ENCODE assay signal across 8 mouse cellular contexts in genomic region chr9:31253866-31254696, GRCm38 (mm10). TPM values are rescaled to one million over a fixed set of nuclear protein-coding genes. Genes with fewer than 3 reads are reported as not detected.
DNase-seq lines count a peak whose midpoint lies in the region; ATAC-seq and TF ChIP-seq lines count a peak whose summit lies in the region.

No protein-coding gene starts in this region.

- no peak for TF ChIP-seq CTCF in stomach, postnatal 0 days (IDR thresholded peaks at IDR 0.05; ENCODE audit: low read depth)

- no peak for DNase-seq in forebrain, embryonic 10.5 days (ENCODE audit: extremely low spot score, low spot score)
- DNase-seq in forebrain, embryonic 11.5 days (ENCODE audit: low spot score) = no peak
- peak; percentile 23 to 36 for DNase-seq in urinary bladder, adult 18-20 months (ENCODE audit: low spot score in 2 of 2)
- no peak for DNase-seq in urinary bladder, postnatal 4 days (ENCODE audit: low spot score in 2 of 2)
- DNase-seq in limb, embryonic 10.5 days (ENCODE audit: low spot score) = no peak
- no peak for DNase-seq in stomach, postnatal 0 days (ENCODE audit: low spot score)
- DNase-seq in thymus, postnatal 14 days = no peak
- no peak for DNase-seq in right cerebral cortex, postnatal 14 days

- no peak overlapping the region for H3K4me2 ChIP-seq in forebrain, embryonic 11.5 days (ENCODE audit: low read depth, low read length, severe bottlenecking)
- no peak overlapping the region for H3K4me2 ChIP-seq in stomach, postnatal 0 days (replicated peaks; ENCODE audit: low read depth)

- no peak for TF ChIP-seq EP300 in stomach, postnatal 0 days (optimal IDR thresholded peaks at IDR 0.05)

- H3K27ac ChIP-seq in forebrain, embryonic 10.5 days = peak overlapping the region; percentile 57
- H3K27ac ChIP-seq in forebrain, embryonic 11.5 days (ENCODE audit: low read depth, low read length) = no peak overlapping the region
- peak overlapping the region; percentile 36; the same call in 1 of the 2 replicates for H3K27ac ChIP-seq in limb, embryonic 10.5 days
- peak overlapping the region; percentile 67 for H3K27ac ChIP-seq in stomach, postnatal 0 days (replicated peaks)

- no peaks in the 10 kb centered on the region for H3K27me3 ChIP-seq in forebrain, embryonic 10.5 days (ENCODE audit: poor library complexity, severe bottlenecking)
- no peaks in the 10 kb centered on the region for H3K27me3 ChIP-seq in forebrain, embryonic 11.5 days (ENCODE audit: control insufficient read depth, insufficient read depth, low read length)
- H3K27me3 ChIP-seq in limb, embryonic 10.5 days (ENCODE audit: low read depth, poor library complexity, severe bottlenecking) = no peaks in the 10 kb centered on the region
- H3K27me3 ChIP-seq in stomach, postnatal 0 days (ENCODE audit: control insufficient read depth, insufficient read depth, low read length) = no peaks in the 10 kb centered on the region

- no peaks in the 10 kb centered on the region for H3K36me3 ChIP-seq in forebrain, embryonic 10.5 days (replicated peaks)
- no peaks in the 10 kb centered on the region for H3K36me3 ChIP-seq in forebrain, embryonic 11.5 days (ENCODE audit: control insufficient read depth, insufficient read depth, low read length)
- no peaks in the 10 kb centered on the region for H3K36me3 ChIP-seq in limb, embryonic 10.5 days
- no peaks in the 10 kb centered on the region for H3K36me3 ChIP-seq in stomach, postnatal 0 days (ENCODE audit: control insufficient read depth, insufficient read depth, low read length)

- H3K4me3 ChIP-seq in forebrain, embryonic 10.5 days = no peak overlapping the region
- no peak overlapping the region for H3K4me3 ChIP-seq in forebrain, embryonic 11.5 days (ENCODE audit: low read depth, low read length)
- no peak overlapping the region for H3K4me3 ChIP-seq in limb, embryonic 10.5 days
- no peak overlapping the region for H3K4me3 ChIP-seq in stomach, postnatal 0 days (ENCODE audit: low read depth, low read length)

- H3K9me3 ChIP-seq in forebrain, embryonic 10.5 days = no peaks in the 10 kb centered on the region
- no peaks in the 10 kb centered on the region for H3K9me3 ChIP-seq in forebrain, embryonic 11.5 days (ENCODE audit: control insufficient read depth, low read length)
- no peaks in the 10 kb centered on the region for H3K9me3 ChIP-seq in limb, embryonic 10.5 days (replicated peaks)
- H3K9me3 ChIP-seq in stomach, postnatal 0 days (ENCODE audit: control insufficient read depth, low read length) = no peaks in the 10 kb centered on the region

- peaks cover 7% of the 10 kb centered on the region for H3K4me1 ChIP-seq in forebrain, embryonic 10.5 days
- no peaks in the 10 kb centered on the region for H3K4me1 ChIP-seq in forebrain, embryonic 11.5 days (replicated peaks; ENCODE audit: control insufficient read depth, insufficient read depth, low read length)
- 0 out of 2 replicates have a peak, but pooled peaks cover 4% of the 10 kb centered on the region for H3K4me1 ChIP-seq in limb, embryonic 10.5 days
- no peaks in the 10 kb centered on the region for H3K4me1 ChIP-seq in stomach, postnatal 0 days (replicated peaks; ENCODE audit: control insufficient read depth, insufficient read depth)

- no peak overlapping the region for H3K9ac ChIP-seq in forebrain, embryonic 11.5 days (ENCODE audit: low read length)
- H3K9ac ChIP-seq in stomach, postnatal 0 days (ENCODE audit: low read length) = no peak overlapping the region

- ATAC-seq in forebrain, embryonic 11.5 days (replicated peaks; ENCODE audit: low FRiP score) = no peak
- no peak; the same call in 1 of the 2 replicates for ATAC-seq in stomach, postnatal 0 days (ENCODE audit: low FRiP score, low TSS enrichment)

- 79% methylated on average over 11 of the region's 11 CpGs for WGBS in forebrain, embryonic 10.5 days
- WGBS in forebrain, embryonic 11.5 days = 72% methylated on average over 11 of the region's 11 CpGs
- 80% methylated on average over 11 of the region's 11 CpGs for WGBS in limb, embryonic 10.5 days
- WGBS in stomach, postnatal 0 days = 41% methylated on average over 11 of the region's 11 CpGs

RNA-seq across cellular contexts. Expression of gene Prdm10, which starts 26.3 kb away (rescaled TPM):
- polyA plus RNA-seq in forebrain, embryonic 10.5 days (2016; fragmentation: Nextera tagmentation; extraction: Ambion mirVana) = 8.2 and 8.9 TPM in 2 replicates
- polyA plus RNA-seq in forebrain, embryonic 11.5 days (2014; fragmentation: Nextera tagmentation; extraction: Ambion mirVana) = 10.1 and 10.4 TPM in 2 replicates
- 7.3 and 7.5 TPM in 2 replicates for polyA plus RNA-seq in limb, embryonic 10.5 days (2016; fragmentation: Nextera tagmentation; extraction: Ambion mirVana)
- polyA plus RNA-seq in stomach, postnatal 0 days (2015; fragmentation: Nextera tagmentation; extraction: Ambion mirVana) = 1.1 and 1.2 TPM in 2 replicates

RNA-seq across cellular contexts. Expression of gene Aplp2, which starts 42.5 kb away (rescaled TPM):
- polyA plus RNA-seq in forebrain, embryonic 10.5 days (2016; fragmentation: Nextera tagmentation; extraction: Ambion mirVana) = 206 and 216 TPM in 2 replicates
- 209 and 217 TPM in 2 replicates for polyA plus RNA-seq in forebrain, embryonic 11.5 days (2014; fragmentation: Nextera tagmentation; extraction: Ambion mirVana)
- 179 and 182 TPM in 2 replicates for polyA plus RNA-seq in limb, embryonic 10.5 days (2016; fragmentation: Nextera tagmentation; extraction: Ambion mirVana)
- 187 and 200 TPM in 2 replicates for polyA plus RNA-seq in stomach, postnatal 0 days (2015; fragmentation: Nextera tagmentation; extraction: Ambion mirVana)

Comparison
In these comparisons a context has a peak if more than half of its experiments do, and no peak if none do; other contexts are left out.
1. DNase-seq: peak in urinary bladder, adult 18-20 months (2 of 2); none in forebrain, embryonic 10.5 days (single experiment), forebrain, embryonic 11.5 days (single experiment), urinary bladder, postnatal 4 days (0 of 2), limb, embryonic 10.5 days (single experiment), stomach, postnatal 0 days (single experiment), thymus, postnatal 14 days (single experiment) and right cerebral cortex, postnatal 14 days (single experiment).